ENCODE assay signal across 9 mouse cellular contexts in the genomic region with DNA sequence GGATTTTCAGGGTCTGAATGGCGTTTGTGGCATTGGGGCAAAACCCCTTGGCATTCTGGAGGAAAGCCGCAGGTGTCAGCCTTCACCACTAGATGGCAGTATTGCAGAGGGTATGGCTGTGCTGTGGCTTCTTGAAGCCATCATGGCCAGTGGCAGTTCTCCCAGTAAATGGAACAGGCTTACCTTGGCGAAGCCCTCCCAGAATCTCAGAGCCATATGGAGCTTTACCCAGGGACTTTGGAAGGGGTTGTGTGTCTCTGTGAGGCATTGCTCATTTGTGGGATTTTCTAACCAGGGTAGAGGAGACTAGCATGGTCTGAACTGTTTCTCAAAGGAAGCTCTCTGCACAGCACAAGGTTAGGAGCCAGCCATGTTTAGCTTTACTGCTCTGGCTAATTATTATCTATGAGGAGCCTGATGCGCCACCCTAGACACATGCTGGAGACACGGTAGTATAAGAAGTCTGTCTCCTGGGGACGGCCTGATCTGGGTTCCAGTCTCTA. TPM values are rescaled to one million over a fixed set of nuclear protein-coding genes. Genes with fewer than 3 reads are reported as not detected.
A peak's percentile ranks its signal among the peaks of the same experiment; 100 is the strongest.
DNase-seq lines count a peak whose midpoint lies in the region; ATAC-seq and TF ChIP-seq lines count a peak whose summit lies in the region.
"Had no signal": no experiment of that assay in that cellular context is flagged by ENCODE, and none has a peak within 500 bp of the region (broad histone marks: within the 10 kb centered on the region; RNA-seq: fewer than 3 reads in every experiment).

No protein-coding gene starts in this region.

- no peak overlapping the region for H3K4me3 ChIP-seq in embryonic facial prominence, embryonic 10.5 days
- no peak overlapping the region for H3K4me3 ChIP-seq in liver, embryonic 16.5 days (ENCODE audit: low read depth, low read length)
- H3K4me3 ChIP-seq in olfactory bulb, adult 2 months (ENCODE audit: insufficient read depth, low read depth, low read length), result no peak overlapping the region
- H3K4me3 ChIP-seq: embryonic facial prominence, embryonic 13.5 days had no signal

- no peaks in the 10 kb centered on the region for H3K27me3 ChIP-seq in embryonic facial prominence, embryonic 10.5 days (replicated peaks; ENCODE audit: low read depth, poor library complexity, severe bottlenecking)
- H3K27me3 ChIP-seq in liver, embryonic 16.5 days (ENCODE audit: control insufficient read depth, insufficient read depth, low read depth, low read length), result no peaks in the 10 kb centered on the region
- H3K27me3 ChIP-seq: embryonic facial prominence, embryonic 13.5 days had no signal

- peak; percentile 59; the same call in 1 of the 2 replicates for TF ChIP-seq CTCF in olfactory bulb, adult 2 months (IDR thresholded peaks at IDR 0.05; ENCODE audit: insufficient read depth, low read depth, low read length)

- DNase-seq in B cell, adult 2 months, result peak; percentile 62 to 66
- peak; percentile 68 for DNase-seq in adrenal gland, postnatal 25 days
- peak; percentile 82 for DNase-seq in embryonic facial prominence, embryonic 10.5 days (ENCODE audit: low spot score)
- DNase-seq in heart, postnatal 25 days (ENCODE audit: low spot score), result peak; percentile 11
- peak; percentile 79 to 85 for DNase-seq in kidney, postnatal 4 days
- peak; percentile 51 for DNase-seq in testis, postnatal 14 days (ENCODE audit: low spot score)

- H3K4me1 ChIP-seq in embryonic facial prominence, embryonic 10.5 days, result peaks cover under 1% of the 10 kb centered on the region; the same call in 1 of the 2 replicates
- H3K4me1 ChIP-seq in liver, embryonic 16.5 days (ENCODE audit: control insufficient read depth, low read depth, low read length), result no peaks in the 10 kb centered on the region
- no peaks in the 10 kb centered on the region for H3K4me1 ChIP-seq in olfactory bulb, adult 2 months (ENCODE audit: control insufficient read depth, insufficient read depth, low read length)

- no peak overlapping the region for H3K9ac ChIP-seq in liver, embryonic 16.5 days (ENCODE audit: low read depth, low read length)
- H3K9ac ChIP-seq: embryonic facial prominence, embryonic 13.5 days had no signal

- ATAC-seq in liver, embryonic 16.5 days (ENCODE audit: low read depth), result peak; percentile 47

- H3K36me3 ChIP-seq in embryonic facial prominence, embryonic 10.5 days (replicated peaks), result no peaks in the 10 kb centered on the region
- H3K36me3 ChIP-seq in liver, embryonic 16.5 days (ENCODE audit: control insufficient read depth, insufficient read depth), result no peaks in the 10 kb centered on the region
- H3K36me3 ChIP-seq: embryonic facial prominence, embryonic 13.5 days had no signal

- H3K4me2 ChIP-seq in liver, embryonic 16.5 days (ENCODE audit: low read depth, low read length), result no peak overlapping the region
- H3K4me2 ChIP-seq: embryonic facial prominence, embryonic 13.5 days had no signal

- no peak for TF ChIP-seq POLR2A in olfactory bulb, adult 2 months (IDR thresholded peaks at IDR 0.05; ENCODE audit: insufficient read depth, low read depth, low read length)

- intact Hi-C loops in heart, postnatal 25 days (cut with DNase I), result loop anchor here (5.0 kb wide), 2 partner anchors 101 to 1036 kb away; no protein-coding TSS in a partner anchor

- H3K9me3 ChIP-seq in embryonic facial prominence, embryonic 10.5 days, result no peaks in the 10 kb centered on the region
- no peaks in the 10 kb centered on the region for H3K9me3 ChIP-seq in liver, embryonic 16.5 days (replicated peaks; ENCODE audit: control insufficient read depth, low read length)
- H3K9me3 ChIP-seq: embryonic facial prominence, embryonic 13.5 days had no signal

- no peak overlapping the region for H3K27ac ChIP-seq in embryonic facial prominence, embryonic 10.5 days (replicated peaks)
- no peak overlapping the region for H3K27ac ChIP-seq in liver, embryonic 16.5 days (ENCODE audit: low read length)
- no peak overlapping the region for H3K27ac ChIP-seq in olfactory bulb, adult 2 months (ENCODE audit: insufficient read depth, low read depth, low read length)
- H3K27ac ChIP-seq: embryonic facial prominence, embryonic 13.5 days had no signal

- 38% methylated on average over 6 of the region's 6 CpGs for WGBS in embryonic facial prominence, embryonic 10.5 days
- WGBS in liver, embryonic 16.5 days (ENCODE audit: insufficient replicate concordance), result 29% methylated on average over 6 of the region's 6 CpGs
- WGBS in olfactory bulb, adult 2 months, result 36% methylated on average over 6 of the region's 6 CpGs

RNA-seq across cellular contexts. Expression of gene Oit1, which starts 22.5 kb away (rescaled TPM):
- not detected in 2 replicates for total RNA-seq in adrenal gland, postnatal 25 days (2021)
- polyA plus RNA-seq in embryonic facial prominence, embryonic 10.5 days (2016; fragmentation: Nextera tagmentation; extraction: Ambion mirVana), result 0.24 and 0.42 TPM in 2 replicates
- not detected for total RNA-seq in heart, postnatal 25 days (2021)
- polyA plus RNA-seq in liver, embryonic 16.5 days (2015; fragmentation: Nextera tagmentation; extraction: Ambion mirVana), result 0.07 TPM in 1 of 2 replicates, not detected in the other
- not detected in 2 replicates for polyA plus RNA-seq in olfactory bulb, adult 2 months (2012; ENCODE audit: insufficient read depth, insufficient read length, low replicate concordance, missing spikeins)

RNA-seq across cellular contexts. Expression of gene Fam107a, which starts 38.2 kb away (rescaled TPM):
- total RNA-seq in adrenal gland, postnatal 25 days (2021), result 1.6 and 2.9 TPM in 2 replicates
- 1.1 and 1.6 TPM in 2 replicates for polyA plus RNA-seq in embryonic facial prominence, embryonic 10.5 days (2016; fragmentation: Nextera tagmentation; extraction: Ambion mirVana)
- total RNA-seq in heart, postnatal 25 days (2021), result 10 to 100 TPM in 1 of 2 experiments, 1 to 10 TPM in 1; 4.8 to 10.6 TPM
- 0.02 and 0.05 TPM in 2 replicates for polyA plus RNA-seq in liver, embryonic 16.5 days (2015; fragmentation: Nextera tagmentation; extraction: Ambion mirVana)
- polyA plus RNA-seq in olfactory bulb, adult 2 months (2012; ENCODE audit: insufficient read depth, insufficient read length, low replicate concordance, missing spikeins), result 155 TPM in 1 of 2 replicates, not detected in the other

Comparison
In these comparisons a context has a peak if more than half of its experiments do, and no peak if none do; other contexts are left out.
1. DNase-seq: peak in every context shown above with its lines; median percentile 82 in embryonic facial prominence, embryonic 10.5 days; 82 in kidney, postnatal 4 days; 68 in adrenal gland, postnatal 25 days; 64 in B cell, adult 2 months; 51 in testis, postnatal 14 days; 11 in heart, postnatal 25 days.